Mouse (Mus musculus): ENCODE results near the gene Eapp. TPM values are rescaled to one million over a fixed set of nuclear protein-coding genes. Genes with fewer than 3 reads are reported as not detected.

The Eapp gene
- total RNA-seq, 1 experiment, result 37.8 TPM

- no peak overlapping the region for H3K27ac ChIP-seq (ENCODE audit: insufficient read depth, low read depth, low read length, poor library complexity, severe bottlenecking)
- H3K9ac ChIP-seq (ENCODE audit: insufficient read depth, low read depth, low read length, poor library complexity, severe bottlenecking), result no peak overlapping the region
- no peaks in the 10 kb centered on the region for H3K36me3 ChIP-seq (ENCODE audit: control insufficient read depth, insufficient read depth, low read length, poor library complexity, severe bottlenecking)
- in situ Hi-C loops (cut with MboI; ENCODE audit: low sequenced_read_pairs in 2 of 2, unreplicated experiment in 2 of 2), result no loop called here
- no peak for DNase-seq (ENCODE audit: low read depth, low spot score)
- H3K4me1 ChIP-seq (ENCODE audit: control insufficient read depth in 2 of 2, insufficient read depth in 2 of 2, low read length in 2 of 2, poor library complexity in 1 of 2), result no peaks in the 10 kb centered on the region
- TF ChIP-seq ZNF384 (IDR thresholded peaks at IDR 0.05; ENCODE audit: low read depth, low read length), result no peak
- no peak for TF ChIP-seq CHD2 (IDR thresholded peaks at IDR 0.05; ENCODE audit: low read depth, low read length)
- TF ChIP-seq MAFK (IDR thresholded peaks at IDR 0.05; ENCODE audit: insufficient read depth, low read depth, low read length), result no peak
- TF ChIP-seq HCFC1 (IDR thresholded peaks at IDR 0.05; ENCODE audit: borderline replicate concordance, insufficient read depth, low read length), result no peak
- no peak for TF ChIP-seq ZC3H11A (IDR thresholded peaks at IDR 0.05; ENCODE audit: borderline replicate concordance, low read depth, low read length)
- H3K9me3 ChIP-seq (ENCODE audit: control insufficient read depth, insufficient read depth, low read depth, low read length), result no peaks in the 10 kb centered on the region
- no peak overlapping the region for H3K4me3 ChIP-seq (ENCODE audit: insufficient read depth in 1 of 2, low read depth in 1 of 2, low read length in 2 of 2, poor library complexity in 1 of 2, severe bottlenecking in 1 of 2)
Observed at GRCm38 (mm10) chr12:54640259-54640658, 55.4 kb downstream of the Eapp start.

- no peaks in the 10 kb centered on the region for H3K9me3 ChIP-seq (ENCODE audit: control insufficient read depth, insufficient read depth, low read depth, low read length)
- no peak for DNase-seq (ENCODE audit: low read depth, low spot score)
- H3K36me3 ChIP-seq (ENCODE audit: control insufficient read depth, insufficient read depth, low read length, poor library complexity, severe bottlenecking), result no peaks in the 10 kb centered on the region
- no peak for TF ChIP-seq ZC3H11A (IDR thresholded peaks at IDR 0.05; ENCODE audit: borderline replicate concordance, low read depth, low read length)
- H3K9ac ChIP-seq (ENCODE audit: insufficient read depth, low read depth, low read length, poor library complexity, severe bottlenecking), result no peak overlapping the region
- H3K4me3 ChIP-seq (ENCODE audit: insufficient read depth in 1 of 2, low read depth in 1 of 2, low read length in 2 of 2, poor library complexity in 1 of 2, severe bottlenecking in 1 of 2), result no peak overlapping the region
- H3K4me1 ChIP-seq (ENCODE audit: control insufficient read depth in 2 of 2, insufficient read depth in 2 of 2, low read length in 2 of 2, poor library complexity in 1 of 2), result no peaks in the 10 kb centered on the region
- in situ Hi-C loops (cut with MboI; ENCODE audit: low sequenced_read_pairs in 2 of 2, unreplicated experiment in 2 of 2), result no loop called here
- no peak overlapping the region for H3K27ac ChIP-seq (ENCODE audit: insufficient read depth, low read depth, low read length, poor library complexity, severe bottlenecking)
Observed at GRCm38 (mm10) chr12:54637033-54637432, 58.7 kb downstream of the Eapp start.

DNA sequence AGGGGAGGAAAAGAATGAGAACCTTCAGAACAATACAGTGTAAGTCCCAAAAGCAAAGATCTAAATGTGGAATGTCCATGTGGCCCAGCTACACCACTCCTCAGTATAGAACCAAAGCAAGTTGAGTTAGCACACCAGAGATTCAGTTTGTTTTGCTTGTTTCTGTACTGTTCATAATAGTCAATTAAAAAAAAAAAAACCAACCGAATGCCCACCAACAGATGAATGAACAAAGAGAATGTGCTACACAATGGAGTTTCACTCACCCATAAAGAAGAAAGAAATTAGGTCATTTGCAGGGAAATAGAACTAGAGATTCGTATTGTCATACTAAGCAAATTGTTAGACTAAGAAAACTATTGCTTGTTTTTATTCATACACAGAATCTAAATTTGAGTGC is 63.6 kb downstream of the Eapp start:
- in situ Hi-C loops (cut with MboI; ENCODE audit: low sequenced_read_pairs in 2 of 2, unreplicated experiment in 2 of 2), result no loop called here

GRCm38 (mm10) chr12:54621942-54622341 is 73.8 kb downstream of the Eapp start:
- Histone ChIP-seq H3K9me3 (ENCODE audit: control insufficient read depth, insufficient read depth, low read depth, low read length) (peaks cover 2% of the 10 kb centered on the region; the same call in 1 of the 2 replicates), H3K4me3 (ENCODE audit: insufficient read depth in 1 of 2, low read depth in 1 of 2, low read length in 2 of 2, poor library complexity in 1 of 2, severe bottlenecking in 1 of 2) (no peak overlapping the region), H3K4me1 (ENCODE audit: control insufficient read depth in 2 of 2, insufficient read depth in 2 of 2, low read length in 2 of 2, poor library complexity in 1 of 2) (no peaks in the 10 kb centered on the region), H3K27ac (ENCODE audit: insufficient read depth, low read depth, low read length, poor library complexity, severe bottlenecking) (no peak overlapping the region), H3K9ac (ENCODE audit: insufficient read depth, low read depth, low read length, poor library complexity, severe bottlenecking) (no peak overlapping the region), H3K36me3 (ENCODE audit: control insufficient read depth, insufficient read depth, low read length, poor library complexity, severe bottlenecking) (no peaks in the 10 kb centered on the region)
- DNase-seq (ENCODE audit: low read depth, low spot score), result no peak
- no peak for TF ChIP-seq MAFK (IDR thresholded peaks at IDR 0.05; ENCODE audit: insufficient read depth, low read depth, low read length)
- TF ChIP-seq ZC3H11A (IDR thresholded peaks at IDR 0.05; ENCODE audit: borderline replicate concordance, low read depth, low read length), result no peak
- TF ChIP-seq HCFC1 (IDR thresholded peaks at IDR 0.05; ENCODE audit: borderline replicate concordance, insufficient read depth, low read length), result no peak
- no peak for TF ChIP-seq CHD2 (IDR thresholded peaks at IDR 0.05; ENCODE audit: low read depth, low read length)
- no peak for TF ChIP-seq ZNF384 (IDR thresholded peaks at IDR 0.05; ENCODE audit: low read depth, low read length)
- in situ Hi-C loops (cut with MboI; ENCODE audit: low sequenced_read_pairs in 2 of 2, unreplicated experiment in 2 of 2), result no loop called here

More for the DNA sequence above, 63.6 kb downstream of the Eapp start:
- H3K4me1 ChIP-seq (ENCODE audit: control insufficient read depth in 2 of 2, insufficient read depth in 2 of 2, low read length in 2 of 2, poor library complexity in 1 of 2), result no peaks in the 10 kb centered on the region
- no peaks in the 10 kb centered on the region for H3K9me3 ChIP-seq (ENCODE audit: control insufficient read depth, insufficient read depth, low read depth, low read length)
- TF ChIP-seq ZC3H11A (IDR thresholded peaks at IDR 0.05; ENCODE audit: borderline replicate concordance, low read depth, low read length) (no peak), CHD2 (IDR thresholded peaks at IDR 0.05; ENCODE audit: low read depth, low read length) (no peak), ZNF384 (IDR thresholded peaks at IDR 0.05; ENCODE audit: low read depth, low read length) (no peak), MAFK (IDR thresholded peaks at IDR 0.05; ENCODE audit: insufficient read depth, low read depth, low read length) (no peak), HCFC1 (IDR thresholded peaks at IDR 0.05; ENCODE audit: borderline replicate concordance, insufficient read depth, low read length) (no peak)
- no peak for DNase-seq (ENCODE audit: low read depth, low spot score)
- H3K27ac ChIP-seq (ENCODE audit: insufficient read depth, low read depth, low read length, poor library complexity, severe bottlenecking), result no peak overlapping the region
- no peak overlapping the region for H3K4me3 ChIP-seq (ENCODE audit: insufficient read depth in 1 of 2, low read depth in 1 of 2, low read length in 2 of 2, poor library complexity in 1 of 2, severe bottlenecking in 1 of 2)
- H3K9ac ChIP-seq (ENCODE audit: insufficient read depth, low read depth, low read length, poor library complexity, severe bottlenecking), result no peak overlapping the region
- H3K36me3 ChIP-seq (ENCODE audit: control insufficient read depth, insufficient read depth, low read length, poor library complexity, severe bottlenecking), result no peaks in the 10 kb centered on the region

Other genes with a start within 250 kb of the Eapp start
- 14.3 and 23.7 TPM in 2 replicates for gene Sptssa, start 39.3 kb downstream of the Eapp start, total RNA-seq (2012; rRNA removed)
- gene Snx6, start 99.8 kb upstream of the Eapp start, total RNA-seq (2012; rRNA removed), result 36.0 and 53.2 TPM in 2 replicates
- gene Cfl2, start 167.0 kb upstream of the Eapp start, total RNA-seq (2012; rRNA removed), result 32.6 and 50.9 TPM in 2 replicates

Measured in ES-E14 (cell line).